Mouse (Mus musculus) spleen, adult 2 months (tissue): ENCODE results near the gene Prtg. TPM values are rescaled to one million over a fixed set of nuclear protein-coding genes. Genes with fewer than 3 reads are reported as not detected.

ENCODE experiments used
- DNase-seq, 2 experiments: peaks; one replicate each; pipeline versions ENCODE4 v3.0.0 to v3.0.0-alpha.2; 2012 to 2021; ENCODE audit warnings: low spot score in 2 of 2, low read depth in 1 of 2
- H3K27ac ChIP-seq: fragments of 200-500 bp; 2 replicates; pipeline ENCODE4 v1.5.1; 2012; ENCODE audit warnings: low read length, inconsistent platforms; ENCODE audit not compliant: insufficient read depth
- H3K27me3 ChIP-seq: fragments of 200-500 bp; 2 replicates; pipeline ENCODE4 v1.6.1; 2012; ENCODE audit warnings: mild to moderate bottlenecking, moderate library complexity, low read length, inconsistent platforms; ENCODE audit not compliant: control insufficient read depth, insufficient read depth
- H3K36me3 ChIP-seq: fragments of 200-500 bp; 2 replicates; pipeline ENCODE4 v1.6.1; 2012; ENCODE audit warnings: mild to moderate bottlenecking, low read length, inconsistent platforms; ENCODE audit not compliant: control insufficient read depth, insufficient read depth
- H3K4me1 ChIP-seq: fragments of 200-500 bp; 2 replicates; pipeline ENCODE4 v1.6.1; 2011; ENCODE audit warnings: inconsistent platforms; ENCODE audit not compliant: control insufficient read depth, insufficient read depth, insufficient read length
- H3K4me3 ChIP-seq: fragments of 200-500 bp; 2 replicates; pipeline ENCODE4 v1.5.1; 2011; ENCODE audit warnings: mild to moderate bottlenecking, inconsistent platforms; ENCODE audit not compliant: insufficient read depth, insufficient read length; ENCODE audit errors: extremely low read depth
- CTCF ChIP-seq: fragments of 200-500 bp; IDR thresholded peaks from 2 replicates; pipeline ENCODE4 v1.5.1; 2011; ENCODE audit warnings: mild to moderate bottlenecking, inconsistent platforms; ENCODE audit not compliant: insufficient read depth, insufficient read length, insufficient replicate concordance; ENCODE audit errors: extremely low read depth
- POLR2A ChIP-seq: fragments of 200-500 bp; IDR thresholded peaks from 2 replicates; pipeline ENCODE4 v1.6.1; 2011; ENCODE audit warnings: low read depth, low read length, inconsistent platforms
- WGBS: fragments of 180-500 bp; shearing (Covaris S2); methylation state at CpG from one replicate; pipeline ENCODE4 v1.1.7; 2018; 5-methylcytosine and 5-hydroxymethylcytosine counted together
- polyA plus RNA-seq: library from polyadenylated mRNA; depleted of rRNA; stranded (reverse); fragments of >200 nt; gene quantifications from 2 replicates; pipeline ENCODE4 v1.2.3, GENCODE M21; 2012

Gene Prtg
- polyA plus RNA-seq, 1 experiment, result 0.14 TPM

- Histone ChIP-seq H3K4me1 (no peaks in the 10 kb centered on the region), H3K27ac (no peak overlapping the region), H3K4me3 (no peak overlapping the region), H3K27me3 (no peaks in the 10 kb centered on the region), H3K36me3 (no peaks in the 10 kb centered on the region)
- TF ChIP-seq CTCF, result no peak
- no peak for TF ChIP-seq POLR2A
- DNase-seq, result no peak
- 86% methylated on average over 16 of the region's 16 CpGs for WGBS
Observed at GRCm38 (mm10) chr9:72880225-72880960, 73.7 kb downstream of the Prtg start.

GRCm38 (mm10) chr9:72881026-72881768, 74.5 kb downstream of the Prtg start:
- no peaks in the 10 kb centered on the region for H3K36me3 ChIP-seq
- 49% methylated on average over 15 of the region's 15 CpGs for WGBS
- H3K27me3 ChIP-seq, result no peaks in the 10 kb centered on the region
- TF ChIP-seq POLR2A, result no peak
- TF ChIP-seq CTCF, result no peak
- no peaks in the 10 kb centered on the region for H3K4me1 ChIP-seq
- no peak overlapping the region for H3K27ac ChIP-seq
- no peak overlapping the region for H3K4me3 ChIP-seq
- no peak for DNase-seq

- H3K27ac ChIP-seq, result no peak overlapping the region
- H3K36me3 ChIP-seq, result no peaks in the 10 kb centered on the region
- 7% methylated on average over 3 of the region's 3 CpGs for WGBS
- DNase-seq, result peak; percentile 11 to 36
- no peaks in the 10 kb centered on the region for H3K27me3 ChIP-seq
- TF ChIP-seq CTCF (peak; percentile 54; the same call in 1 of the 2 replicates), POLR2A (no peak)
- H3K4me1 ChIP-seq, result no peaks in the 10 kb centered on the region
- no peak overlapping the region for H3K4me3 ChIP-seq
Observed at GRCm38 (mm10) chr9:72883940-72884339, 77.3 kb downstream of the Prtg start.

GRCm38 (mm10) chr9:72889777-72890176, 83.1 kb downstream of the Prtg start:
- Histone ChIP-seq H3K36me3 (no peaks in the 10 kb centered on the region), H3K27ac (no peak overlapping the region), H3K4me3 (no peak overlapping the region), H3K27me3 (no peaks in the 10 kb centered on the region), H3K4me1 (no peaks in the 10 kb centered on the region)
- 69% methylated on average over 1 of the region's 1 CpGs for WGBS
- TF ChIP-seq CTCF (no peak), POLR2A (no peak)
- DNase-seq, result no peak

GRCm38 (mm10) chr9:72890499-72891085, 83.9 kb downstream of the Prtg start:
- no peaks in the 10 kb centered on the region for H3K36me3 ChIP-seq
- DNase-seq, result peak in 1 of 2 experiments; percentile 30
- WGBS, result 64% methylated on average over 10 of the region's 10 CpGs
- H3K27ac ChIP-seq, result no peak overlapping the region
- no peaks in the 10 kb centered on the region for H3K27me3 ChIP-seq
- TF ChIP-seq CTCF (no peak), POLR2A (no peak)
- no peak overlapping the region for H3K4me3 ChIP-seq
- no peaks in the 10 kb centered on the region for H3K4me1 ChIP-seq

- no peak for TF ChIP-seq POLR2A
- no peak for TF ChIP-seq CTCF
- H3K27ac ChIP-seq, result no peak overlapping the region
- no peak overlapping the region for H3K4me3 ChIP-seq
- H3K4me1 ChIP-seq, result no peaks in the 10 kb centered on the region
- DNase-seq, result no peak
- 95% methylated on average over 5 of the region's 5 CpGs for whole genome bisulfite sequencing
- no peaks in the 10 kb centered on the region for H3K27me3 ChIP-seq
- H3K36me3 ChIP-seq, result no peaks in the 10 kb centered on the region
Observed at GRCm38 (mm10) chr9:72892761-72893160, 86.1 kb downstream of the Prtg start.
